Mouse (Mus musculus) erythroblast, embryonic 14.5 days (primary cell): ENCODE measurements around the gene Pitpnc1. TPM values are rescaled to one million over a fixed set of nuclear protein-coding genes. Genes with fewer than 3 reads are reported as not detected.

Source experiments
- H3K27me3 ChIP-seq: 2 replicates; pipeline ENCODE4 v1.6.1; 2012; ENCODE audit warnings: inconsistent platforms; ENCODE audit not compliant: control insufficient read depth
- H3K36me3 ChIP-seq: 2 replicates; pipeline ENCODE4 v1.6.1; 2012; ENCODE audit warnings: mild to moderate bottlenecking, inconsistent platforms; ENCODE audit not compliant: control insufficient read depth
- H3K4me1 ChIP-seq: 2 replicates; pipeline ENCODE4 v1.6.1; 2012; ENCODE audit warnings: inconsistent platforms; ENCODE audit not compliant: control insufficient read depth
- H3K4me3 ChIP-seq: replicated peaks from 2 replicates; pipeline ENCODE3; 2012; ENCODE audit warnings: moderate library complexity, mild to moderate bottlenecking, inconsistent platforms
- H3K9me3 ChIP-seq: 2 replicates; pipeline ENCODE4 v1.6.1; 2012; ENCODE audit warnings: low read length, inconsistent platforms, mixed read lengths; ENCODE audit not compliant: control insufficient read depth
- GATA1 ChIP-seq: IDR thresholded peaks from 2 replicates; pipeline ENCODE4 v1.6.1; 2012; ENCODE audit warnings: low read length, inconsistent platforms, mixed read lengths
- TAL1 ChIP-seq: IDR thresholded peaks from 3 replicates; pipeline ENCODE4 v1.6.1; 2012; ENCODE audit warnings: low read length, inconsistent platforms, mixed read lengths
- polyA plus RNA-seq: library from polyadenylated mRNA; stranded (reverse); fragments of >175 nt; gene quantifications from 2 replicates; pipeline ENCODE4 v1.2.3, GENCODE M21; 2012

Gene Pitpnc1
- polyA plus RNA-seq, 1 experiment, result 0.37 TPM

- peaks cover 21% of the 10 kb centered on the region for H3K36me3 ChIP-seq
- H3K4me3 ChIP-seq, result no peak overlapping the region
- no peaks in the 10 kb centered on the region for H3K4me1 ChIP-seq
- peaks cover 7% of the 10 kb centered on the region for H3K9me3 ChIP-seq
- no peaks in the 10 kb centered on the region for H3K27me3 ChIP-seq
- TF ChIP-seq GATA1, result no peak
- TF ChIP-seq TAL1, result no peak
These were observed 170.9 kb downstream of the Pitpnc1 start for GRCm38 (mm10) chr11:107299511-107300120.

- Histone ChIP-seq H3K9me3 (peaks cover 7% of the 10 kb centered on the region), H3K36me3 (peaks cover 33% of the 10 kb centered on the region), H3K27me3 (no peaks in the 10 kb centered on the region), H3K4me3 (no peak overlapping the region), H3K4me1 (no peaks in the 10 kb centered on the region)
- no peak for TF ChIP-seq GATA1
- no peak for TF ChIP-seq TAL1
These were observed 174.3 kb downstream of the Pitpnc1 start for GRCm38 (mm10) chr11:107296176-107296575.

- Histone ChIP-seq H3K36me3 (peaks cover 45% of the 10 kb centered on the region), H3K9me3 (0 out of 2 replicates have a peak, but pooled peaks cover 4% of the 10 kb centered on the region), H3K27me3 (no peaks in the 10 kb centered on the region), H3K4me3 (no peak overlapping the region), H3K4me1 (no peaks in the 10 kb centered on the region)
- TF ChIP-seq TAL1, result no peak
- TF ChIP-seq GATA1, result no peak
These were observed 178.5 kb downstream of the Pitpnc1 start for GRCm38 (mm10) chr11:107292036-107292435.

- TF ChIP-seq GATA1 (no peak), TAL1 (no peak)
- H3K4me3 ChIP-seq, result no peak overlapping the region
- no peaks in the 10 kb centered on the region for H3K4me1 ChIP-seq
- H3K9me3 ChIP-seq, result 0 out of 2 replicates have a peak, but pooled peaks cover 4% of the 10 kb centered on the region
- no peaks in the 10 kb centered on the region for H3K27me3 ChIP-seq
- H3K36me3 ChIP-seq, result peaks cover 23% of the 10 kb centered on the region
These were observed 182.3 kb downstream of the Pitpnc1 start for GRCm38 (mm10) chr11:107288186-107288563.

GRCm38 (mm10) chr11:107287215-107288185, 183.0 kb downstream of the Pitpnc1 start:
- TF ChIP-seq GATA1, result no peak
- TF ChIP-seq TAL1, result no peak
- no peak overlapping the region for H3K4me3 ChIP-seq
- peaks cover 19% of the 10 kb centered on the region for H3K36me3 ChIP-seq

GRCm38 (mm10) chr11:107285731-107286130, 184.8 kb downstream of the Pitpnc1 start:
- H3K4me1 ChIP-seq, result no peaks in the 10 kb centered on the region
- peaks cover 14% of the 10 kb centered on the region for H3K36me3 ChIP-seq
- no peak for TF ChIP-seq GATA1
- 0 out of 2 replicates have a peak, but pooled peaks cover 4% of the 10 kb centered on the region for H3K9me3 ChIP-seq
- H3K27me3 ChIP-seq, result no peaks in the 10 kb centered on the region
- H3K4me3 ChIP-seq, result no peak overlapping the region

More at GRCm38 (mm10) chr11:107287215-107288185, 183.0 kb downstream of the Pitpnc1 start:
- Histone ChIP-seq H3K4me1 (no peaks in the 10 kb centered on the region), H3K27me3 (no peaks in the 10 kb centered on the region), H3K9me3 (0 out of 2 replicates have a peak, but pooled peaks cover 4% of the 10 kb centered on the region)

- no peak for TF ChIP-seq GATA1
- TF ChIP-seq TAL1, result no peak
- Histone ChIP-seq H3K27me3 (no peaks in the 10 kb centered on the region), H3K9me3 (no peaks in the 10 kb centered on the region), H3K4me1 (no peaks in the 10 kb centered on the region), H3K4me3 (no peak overlapping the region), H3K36me3 (peaks cover 2% of the 10 kb centered on the region)
These were observed 186.9 kb downstream of the Pitpnc1 start for GRCm38 (mm10) chr11:107283632-107284031.

- H3K27me3 ChIP-seq, result no peaks in the 10 kb centered on the region
- H3K4me3 ChIP-seq, result no peak overlapping the region
- no peaks in the 10 kb centered on the region for H3K9me3 ChIP-seq
- TF ChIP-seq GATA1 (no peak), TAL1 (no peak)
- H3K36me3 ChIP-seq, result peaks cover 1% of the 10 kb centered on the region
- 0 out of 2 replicates have a peak, but pooled peaks cover 1% of the 10 kb centered on the region for H3K4me1 ChIP-seq
These were observed 188.0 kb downstream of the Pitpnc1 start for GRCm38 (mm10) chr11:107282481-107282880.

GRCm38 (mm10) chr11:107279258-107279657, 191.2 kb downstream of the Pitpnc1 start:
- Histone ChIP-seq H3K4me3 (no peak overlapping the region), H3K9me3 (no peaks in the 10 kb centered on the region), H3K4me1 (peaks cover 7% of the 10 kb centered on the region), H3K36me3 (no peaks in the 10 kb centered on the region), H3K27me3 (no peaks in the 10 kb centered on the region)
- TF ChIP-seq TAL1 (no peak), GATA1 (no peak)
